Mouse (Mus musculus) liver, embryonic 14.5 days (tissue): Measurements from ENCODE around the gene Lyrm4.

Experiments
- CTCF ChIP-seq: IDR thresholded peaks from 2 replicates; pipeline ENCODE4 v1.5.1; 2016; ENCODE audit warnings: antibody characterized with exemption, low read depth, control low read depth
- EP300 ChIP-seq: IDR thresholded peaks from 2 replicates; pipeline ENCODE4 v1.6.1; 2016; ENCODE audit warnings: antibody characterized with exemption, low read depth

DNA sequence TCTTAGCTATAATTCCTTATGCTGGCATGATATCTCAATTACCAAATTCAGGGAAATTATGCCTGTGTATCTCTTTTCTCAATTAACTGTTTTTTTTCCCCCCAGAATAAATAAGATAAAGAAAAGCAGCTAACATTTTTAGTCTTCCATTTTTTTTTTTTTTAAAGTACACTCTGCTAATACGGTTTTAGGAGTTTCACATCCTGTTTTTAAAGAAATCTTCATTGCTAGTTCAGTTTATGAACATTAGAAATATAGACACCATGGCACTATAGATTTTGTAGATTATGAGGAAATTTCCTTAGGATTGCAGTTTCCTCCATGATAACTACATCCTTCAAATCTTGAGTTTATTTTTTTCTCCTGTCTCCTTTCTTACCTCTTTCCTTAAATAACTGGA lies 46.6 kb upstream of the Lyrm4 start:
- no peak for TF ChIP-seq CTCF
- TF ChIP-seq EP300 = no peak
